Mouse (Mus musculus): ENCODE measurements at regions not wholly inside any gene's neighbourhood (a gene's known extent, or its start where the extent isn't known, plus 50 kb on each side); places are given as distances from the start of the nearest gene placed in this dataset.

- DNase-seq: peak; percentile 76
Observed at GRCm38 (mm10) chr14:61696290-61696842, 89.1 kb downstream of the Kcnrg start.

DNA sequence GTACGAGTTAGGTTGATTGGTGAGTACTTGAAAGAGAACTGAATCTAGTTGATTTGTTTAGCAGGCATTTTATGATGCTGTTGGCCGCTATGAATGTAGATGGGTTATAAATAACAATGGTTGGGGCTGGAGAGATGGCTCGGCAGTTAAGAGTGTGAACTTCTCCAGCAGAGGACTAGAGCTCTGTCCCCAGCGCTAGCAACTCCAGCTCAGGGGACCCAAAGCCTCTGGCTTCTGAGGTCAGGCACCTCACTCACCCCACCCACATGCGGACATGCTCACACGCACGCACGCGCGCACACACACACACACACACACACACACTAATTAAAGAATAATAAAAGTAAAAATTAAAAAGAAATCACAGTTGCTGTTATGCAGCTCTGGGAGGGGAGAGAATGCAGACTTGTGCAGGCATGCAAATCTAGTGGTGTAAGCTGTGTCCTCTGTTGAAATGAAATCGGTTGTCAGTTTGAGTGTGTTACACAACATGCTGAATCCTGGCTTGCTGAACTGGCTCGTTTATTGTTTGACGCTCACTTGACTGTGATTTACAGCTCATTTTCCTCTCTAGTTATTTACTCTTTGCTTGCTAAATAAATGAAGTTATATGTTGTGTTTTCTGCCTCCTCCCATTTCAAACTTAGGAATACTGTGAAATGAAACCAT is 89.8 kb downstream of the Kcnrg start:
- DNase-seq: peak; percentile 79

- peak; percentile 69 for DNase-seq
Observed at GRCm38 (mm10) chr14:61697704-61698103, 90.4 kb downstream of the Kcnrg start.

DNA sequence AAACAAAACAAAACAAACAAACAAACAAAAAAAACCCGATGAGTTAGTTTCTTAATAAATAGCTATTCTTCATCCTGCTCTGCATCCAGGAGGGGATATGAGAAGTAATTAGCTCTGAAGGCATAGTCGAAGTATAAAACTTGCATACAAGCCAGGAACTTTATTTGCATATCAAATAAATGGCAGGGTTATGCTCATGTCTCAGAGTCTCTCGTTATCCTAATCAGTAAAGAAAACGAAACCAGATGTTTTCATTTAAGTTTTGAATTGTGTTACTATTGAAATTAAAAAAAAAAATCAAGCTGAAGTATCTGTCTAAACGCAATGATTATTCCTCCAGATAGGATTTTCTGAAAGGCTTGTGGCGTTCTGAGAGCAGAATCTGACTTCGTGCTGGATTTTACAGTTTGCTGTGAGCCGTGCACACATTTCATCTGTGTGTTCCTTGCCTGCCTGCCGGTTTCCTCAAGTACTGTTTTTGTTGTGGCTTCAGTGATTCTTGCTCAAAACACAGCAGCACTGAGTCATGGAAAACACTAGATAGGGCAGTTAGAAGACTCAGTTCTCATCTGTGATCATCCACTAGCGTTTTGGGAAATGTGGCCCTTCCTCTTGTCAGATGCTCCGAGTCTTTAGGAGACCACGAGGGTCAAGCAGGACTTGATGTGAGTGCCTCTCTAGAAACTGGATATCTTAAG is 91.2 kb downstream of the Kcnrg start:
- peak; percentile 79 for DNase-seq

DNA sequence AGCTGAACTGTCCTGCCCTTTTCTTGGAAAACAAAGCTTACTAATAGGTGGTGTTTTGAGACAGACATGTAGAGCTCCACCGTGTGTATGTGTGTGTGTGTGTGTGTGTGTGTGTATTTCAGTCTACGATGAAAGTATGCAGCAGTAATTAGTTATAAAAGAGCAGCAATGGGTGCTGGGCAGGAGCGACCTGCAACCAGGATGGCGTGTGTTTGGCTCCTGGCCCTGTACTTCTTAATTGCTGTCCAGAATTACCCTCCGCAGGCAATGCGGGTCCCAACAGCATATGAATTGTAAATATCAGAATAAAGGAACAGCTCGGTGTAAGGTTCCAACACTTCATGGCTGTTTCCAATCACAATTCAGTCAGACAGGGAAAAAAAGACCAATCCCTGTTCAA is 92.4 kb downstream of the Kcnrg start:
- DNase-seq: peak; percentile 27

- peak; percentile 77 for DNase-seq
Observed at GRCm38 (mm10) chr14:61701131-61701530, 93.9 kb downstream of the Kcnrg start.

- peak; percentile 25 for DNase-seq
Observed at GRCm38 (mm10) chr14:61703916-61704315, 96.7 kb downstream of the Kcnrg start.

DNA sequence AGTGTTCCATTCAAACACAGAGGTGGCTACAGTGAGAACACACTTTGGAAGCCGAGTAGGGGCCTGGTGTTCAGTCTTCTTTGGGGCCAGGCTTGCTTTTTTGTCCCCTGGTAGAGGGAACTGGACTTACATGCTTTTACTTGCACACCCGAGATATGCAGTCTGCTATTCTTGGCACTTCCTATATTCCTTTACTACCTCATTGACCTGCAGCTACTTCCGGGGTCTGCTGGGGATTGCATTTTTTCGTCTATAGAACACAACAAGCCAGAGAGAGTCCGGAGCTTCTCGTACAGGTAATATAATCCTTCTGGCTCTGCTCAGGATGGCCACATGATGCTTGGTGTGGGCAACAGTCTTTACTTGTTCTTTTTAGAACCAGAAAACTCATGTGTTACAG is 99.7 kb downstream of the Kcnrg start:
- DNase-seq: peak; percentile 79

- DNase-seq: peak; percentile 29
Observed at GRCm38 (mm10) chr14:61708331-61708730, 101.1 kb downstream of the Kcnrg start.

DNA sequence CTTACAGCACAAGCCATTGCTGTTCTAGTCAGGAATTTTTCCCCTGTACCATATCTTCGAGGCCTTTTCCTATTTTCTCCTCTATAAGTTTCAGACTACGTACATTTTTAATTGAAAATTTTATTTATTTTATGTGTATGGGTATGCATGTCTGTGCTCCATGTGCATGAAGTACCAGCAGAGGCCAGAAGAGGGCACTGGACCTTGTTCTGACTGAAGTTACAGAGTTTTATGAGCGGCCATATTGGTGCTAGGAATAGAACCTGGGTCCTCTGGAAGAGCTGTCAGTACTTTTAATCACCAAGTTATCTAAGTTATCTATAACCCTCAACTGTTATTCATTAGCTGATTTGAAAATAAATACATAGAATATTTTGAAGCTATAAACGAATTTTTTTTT is 108.5 kb downstream of the Kcnrg start:
- DNase-seq: peak; percentile 25

DNA sequence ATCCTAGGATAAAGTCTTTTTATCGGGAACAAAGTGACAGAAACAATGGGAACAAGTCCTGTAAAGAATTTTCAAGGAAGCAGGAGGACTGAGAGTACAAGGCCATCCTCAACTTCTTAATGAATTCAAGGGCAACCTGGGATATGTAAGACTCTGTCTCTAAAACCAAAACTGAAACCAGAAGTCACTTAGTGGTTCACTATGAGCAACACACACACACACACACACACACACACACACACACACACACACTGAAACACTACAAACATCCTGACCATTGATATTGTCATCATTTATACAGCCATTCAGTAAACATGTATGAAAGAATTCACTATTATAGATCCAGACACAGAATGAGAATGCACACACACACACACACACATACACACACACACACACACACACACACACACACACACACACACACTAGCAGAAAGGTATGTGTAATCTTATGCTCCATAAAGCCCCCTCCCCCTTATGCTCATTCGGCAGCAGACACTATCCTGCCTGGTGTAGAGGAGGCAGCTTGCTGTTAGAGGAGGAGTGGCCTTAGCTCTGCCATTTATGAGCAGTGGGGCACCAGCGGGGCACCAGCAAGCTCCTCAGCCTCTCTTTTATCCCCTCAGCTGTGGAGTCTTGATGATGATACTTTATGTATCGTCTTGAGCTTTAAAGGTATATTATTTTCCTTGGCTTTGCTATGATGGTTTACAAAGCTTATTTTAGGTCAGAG is 111.3 kb downstream of the Kcnrg start:
- DNase-seq: peak; percentile 51

GRCm38 (mm10) chr14:61721302-61721701 is 114.0 kb downstream of the Kcnrg start:
- peak; percentile 66 for DNase-seq

DNA sequence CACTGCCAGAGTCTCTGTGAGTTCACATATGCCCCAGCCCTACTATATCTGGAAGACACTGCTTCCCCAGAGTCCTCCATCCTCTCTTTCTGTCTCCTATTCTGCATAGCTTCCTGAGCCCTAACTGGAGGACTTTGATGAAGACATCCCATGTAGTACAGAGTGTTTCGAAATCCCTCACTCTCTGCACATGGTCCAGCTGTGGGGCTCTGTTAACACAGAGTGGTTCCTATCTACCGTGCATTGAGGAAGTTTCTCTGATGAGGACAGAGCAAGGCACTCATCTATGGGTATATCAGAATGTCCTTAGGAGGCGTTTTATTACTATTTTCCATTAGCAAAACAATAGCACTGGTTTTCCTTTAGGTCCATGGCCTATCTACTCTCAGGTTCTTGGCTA is 117.7 kb downstream of the Kcnrg start:
- no peak for DNase-seq

GRCm38 (mm10) chr14:61728562-61728961 is 121.3 kb downstream of the Kcnrg start:
- DNase-seq: no peak

- DNase-seq: peak; percentile 87
Observed at GRCm38 (mm10) chr14:61735541-61735940, 128.3 kb downstream of the Kcnrg start.

DNA sequence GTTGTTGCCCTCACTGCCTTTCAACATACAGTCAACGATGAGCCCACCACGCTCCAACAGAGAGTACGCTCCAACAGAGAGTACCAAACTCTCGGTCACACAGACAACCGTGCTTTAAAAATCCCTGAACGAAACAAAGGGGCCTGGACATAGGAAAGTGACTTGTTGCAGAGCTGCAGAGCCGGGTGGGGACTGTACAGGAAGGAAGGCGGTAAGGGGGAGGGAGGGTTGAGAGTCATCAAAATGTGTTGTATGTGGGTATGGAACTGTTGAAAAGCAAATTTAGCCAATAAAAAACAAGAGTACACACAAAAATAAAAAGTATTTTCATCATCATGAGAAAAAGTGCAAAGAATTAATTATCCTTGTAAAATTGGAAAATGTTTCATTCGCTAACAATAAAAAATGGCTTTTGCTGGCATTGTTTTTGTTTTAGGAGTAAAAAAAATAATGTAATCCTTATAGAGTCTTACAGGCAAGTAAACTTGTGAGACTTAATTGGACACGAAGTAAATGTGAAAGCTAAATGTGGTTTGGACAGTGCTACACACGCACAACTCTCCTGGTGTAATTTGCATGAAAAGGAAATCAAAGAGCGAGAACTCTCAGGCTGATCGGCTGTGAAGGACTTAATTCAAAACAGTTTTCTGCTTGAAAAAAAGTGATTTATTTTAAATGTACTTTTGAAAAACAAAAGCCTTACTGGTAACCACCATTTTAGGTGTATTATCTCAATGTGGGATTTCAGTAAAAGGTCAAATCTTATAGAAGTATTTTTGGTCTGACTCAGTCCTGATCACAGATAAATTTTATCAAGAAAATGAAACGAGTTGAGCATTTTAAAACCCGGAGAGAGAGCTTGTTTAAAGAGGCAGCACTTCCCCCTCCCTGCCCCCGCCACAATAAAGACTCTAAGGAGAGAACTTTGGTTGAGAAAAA is 129.4 kb downstream of the Kcnrg start:
- DNase-seq: peak; percentile 94

DNA sequence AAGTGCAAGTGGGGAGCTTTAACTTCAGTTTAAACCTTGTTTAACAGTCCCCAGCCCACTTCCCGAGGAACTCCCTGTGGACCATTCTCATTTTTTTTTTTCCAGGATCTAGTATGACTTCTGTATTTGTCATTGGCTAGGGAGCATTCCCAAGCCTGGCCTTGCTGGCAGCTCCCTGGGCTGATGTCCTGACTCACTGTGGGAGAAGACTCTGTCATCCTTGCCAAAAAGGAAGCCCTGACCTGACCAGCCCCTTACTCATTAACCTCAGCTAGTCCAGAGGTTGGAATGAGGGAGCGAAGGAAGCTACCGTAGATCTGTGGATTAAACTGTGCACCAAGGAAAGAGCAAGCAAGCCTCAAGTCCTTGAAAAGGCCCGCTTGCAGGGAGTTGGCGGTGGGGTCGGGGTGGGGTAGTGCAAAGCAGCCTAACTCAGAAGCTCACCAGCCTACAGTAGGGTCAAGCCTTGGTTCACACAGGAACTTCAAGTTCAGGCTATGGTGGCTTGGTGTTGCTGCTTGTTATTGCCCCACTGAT is 130.3 kb downstream of the Kcnrg start:
- DNase-seq: peak; percentile 95

GRCm38 (mm10) chr14:61739453-61739852 is 132.2 kb downstream of the Kcnrg start:
- no peak for DNase-seq

GRCm38 (mm10) chr14:61743855-61744408 is 136.7 kb downstream of the Kcnrg start:
- DNase-seq: peak; percentile 92

- no peak for DNase-seq
Observed at GRCm38 (mm10) chr14:61753421-61753820, 146.2 kb downstream of the Kcnrg start.

DNA sequence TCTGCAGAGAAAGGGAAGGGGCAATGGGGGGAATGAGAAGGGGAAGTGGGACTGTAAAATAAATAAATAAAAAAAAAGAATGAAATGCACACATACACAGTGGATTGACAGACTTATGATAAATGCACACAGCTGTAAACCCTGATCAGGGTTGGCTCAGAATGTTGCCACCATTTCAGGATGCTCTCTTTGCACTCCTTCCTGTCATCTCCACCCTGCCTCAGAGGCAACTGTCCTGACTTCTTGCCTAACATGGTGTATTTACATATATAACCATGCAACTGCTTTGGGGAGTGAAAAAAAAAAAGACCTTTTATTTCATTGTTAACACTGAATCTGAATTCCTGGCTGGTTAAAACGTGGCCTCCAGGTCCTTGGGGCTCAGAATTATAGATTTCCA is 149.4 kb downstream of the Kcnrg start:
- DNase-seq: no peak

Measured in heart, adult 11 months (tissue).